Mouse (Mus musculus) spleen, adult 2 months (tissue): ENCODE results near the gene Zfhx3. TPM values are rescaled to one million over a fixed set of nuclear protein-coding genes. Genes with fewer than 3 reads are reported as not detected.

Experiments used
- DNase-seq, 2 experiments: peaks; one replicate each; pipeline versions ENCODE4 v3.0.0 to v3.0.0-alpha.2; 2012 to 2021; ENCODE audit warnings: low spot score in 2 of 2, low read depth in 1 of 2
- H3K27ac ChIP-seq: fragments of 200-500 bp; 2 replicates; pipeline ENCODE4 v1.5.1; 2012; ENCODE audit warnings: low read length, inconsistent platforms; ENCODE audit not compliant: insufficient read depth
- H3K27me3 ChIP-seq: fragments of 200-500 bp; 2 replicates; pipeline ENCODE4 v1.6.1; 2012; ENCODE audit warnings: mild to moderate bottlenecking, moderate library complexity, low read length, inconsistent platforms; ENCODE audit not compliant: control insufficient read depth, insufficient read depth
- H3K36me3 ChIP-seq: fragments of 200-500 bp; 2 replicates; pipeline ENCODE4 v1.6.1; 2012; ENCODE audit warnings: mild to moderate bottlenecking, low read length, inconsistent platforms; ENCODE audit not compliant: control insufficient read depth, insufficient read depth
- H3K4me1 ChIP-seq: fragments of 200-500 bp; 2 replicates; pipeline ENCODE4 v1.6.1; 2011; ENCODE audit warnings: inconsistent platforms; ENCODE audit not compliant: control insufficient read depth, insufficient read depth, insufficient read length
- H3K4me3 ChIP-seq: fragments of 200-500 bp; 2 replicates; pipeline ENCODE4 v1.5.1; 2011; ENCODE audit warnings: mild to moderate bottlenecking, inconsistent platforms; ENCODE audit not compliant: insufficient read depth, insufficient read length; ENCODE audit errors: extremely low read depth
- CTCF ChIP-seq: fragments of 200-500 bp; IDR thresholded peaks from 2 replicates; pipeline ENCODE4 v1.5.1; 2011; ENCODE audit warnings: mild to moderate bottlenecking, inconsistent platforms; ENCODE audit not compliant: insufficient read depth, insufficient read length, insufficient replicate concordance; ENCODE audit errors: extremely low read depth
- POLR2A ChIP-seq: fragments of 200-500 bp; IDR thresholded peaks from 2 replicates; pipeline ENCODE4 v1.6.1; 2011; ENCODE audit warnings: low read depth, low read length, inconsistent platforms
- WGBS: fragments of 180-500 bp; shearing (Covaris S2); methylation state at CpG from one replicate; pipeline ENCODE4 v1.1.7; 2018; 5-methylcytosine and 5-hydroxymethylcytosine counted together
- polyA plus RNA-seq: library from polyadenylated mRNA; depleted of rRNA; stranded (reverse); fragments of >200 nt; gene quantifications from 2 replicates; pipeline ENCODE4 v1.2.3, GENCODE M21; 2012

The Zfhx3 gene
- polyA plus RNA-seq, 1 experiment = 1.5 TPM

GRCm38 (mm10) chr8:108729667-108730329 lies 787.4 kb downstream of the Zfhx3 start:
- no peak for DNase-seq
- 53% methylated on average over 12 of the region's 12 CpGs for WGBS
- no peak for TF ChIP-seq CTCF
- no peak for TF ChIP-seq POLR2A
- no peaks in the 10 kb centered on the region for H3K27me3 ChIP-seq
- H3K27ac ChIP-seq = no peak overlapping the region
- no peaks in the 10 kb centered on the region for H3K4me1 ChIP-seq
- H3K36me3 ChIP-seq = no peaks in the 10 kb centered on the region
- no peak overlapping the region for H3K4me3 ChIP-seq

GRCm38 (mm10) chr8:108730907-108731440 lies 788.5 kb downstream of the Zfhx3 start:
- Histone ChIP-seq H3K36me3 (no peaks in the 10 kb centered on the region), H3K4me1 (no peaks in the 10 kb centered on the region), H3K27me3 (no peaks in the 10 kb centered on the region), H3K27ac (no peak overlapping the region), H3K4me3 (no peak overlapping the region)
- 65% methylated on average over 9 of the region's 9 CpGs for WGBS
- no peak for DNase-seq
- TF ChIP-seq CTCF = no peak
- TF ChIP-seq POLR2A = no peak

- Histone ChIP-seq H3K27me3 (no peaks in the 10 kb centered on the region), H3K4me1 (no peaks in the 10 kb centered on the region), H3K27ac (no peak overlapping the region), H3K36me3 (no peaks in the 10 kb centered on the region), H3K4me3 (no peak overlapping the region)
- no peak for DNase-seq
- TF ChIP-seq CTCF (no peak), POLR2A (no peak)
- WGBS = 84% methylated on average over 11 of the region's 11 CpGs
These were observed 790.1 kb downstream of the Zfhx3 start for GRCm38 (mm10) chr8:108732500-108732899.

GRCm38 (mm10) chr8:108733385-108733784 lies 790.9 kb downstream of the Zfhx3 start:
- TF ChIP-seq POLR2A (no peak), CTCF (no peak)
- Histone ChIP-seq H3K36me3 (no peaks in the 10 kb centered on the region), H3K4me3 (no peak overlapping the region), H3K4me1 (no peaks in the 10 kb centered on the region), H3K27ac (no peak overlapping the region), H3K27me3 (no peaks in the 10 kb centered on the region)
- WGBS = 88% methylated on average over 5 of the region's 5 CpGs
- DNase-seq = no peak

- H3K27ac ChIP-seq = no peak overlapping the region
- TF ChIP-seq CTCF (no peak), POLR2A (no peak)
- no peak overlapping the region for H3K4me3 ChIP-seq
- H3K4me1 ChIP-seq = no peaks in the 10 kb centered on the region
- WGBS = 62% methylated on average over 9 of the region's 9 CpGs
- no peaks in the 10 kb centered on the region for H3K36me3 ChIP-seq
- DNase-seq = no peak
- no peaks in the 10 kb centered on the region for H3K27me3 ChIP-seq
These were observed 794.0 kb downstream of the Zfhx3 start for GRCm38 (mm10) chr8:108736442-108736841.

- Histone ChIP-seq H3K36me3 (no peaks in the 10 kb centered on the region), H3K27me3 (no peaks in the 10 kb centered on the region), H3K27ac (no peak overlapping the region), H3K4me1 (no peaks in the 10 kb centered on the region), H3K4me3 (no peak overlapping the region)
- TF ChIP-seq POLR2A (no peak), CTCF (no peak)
- no peak for DNase-seq
- 19% methylated on average over 10 of the region's 10 CpGs for WGBS
These were observed 795.7 kb downstream of the Zfhx3 start for GRCm38 (mm10) chr8:108738179-108738578.

GRCm38 (mm10) chr8:108739517-108739916 lies 797.1 kb downstream of the Zfhx3 start:
- TF ChIP-seq POLR2A (no peak), CTCF (no peak)
- Histone ChIP-seq H3K4me3 (no peak overlapping the region), H3K4me1 (no peaks in the 10 kb centered on the region; the same call in 1 of the 2 replicates), H3K36me3 (no peaks in the 10 kb centered on the region), H3K27me3 (no peaks in the 10 kb centered on the region), H3K27ac (no peak overlapping the region)
- no peak for DNase-seq
- WGBS = 79% methylated on average over 6 of the region's 6 CpGs
